Mouse (Mus musculus): ENCODE results near the gene Zfp119b.

Zfp119b gene

GRCm38 (mm10) chr17:55949400-55949799 lies at the start of gene Zfp119b:
Gene Zfp119b (minus strand): TSS chr17:55949500.
- in situ Hi-C loops (cut with MboI, MseI), result no loop called here

- in situ Hi-C loops (cut with MboI, MseI), result no loop called here
Observed at GRCm38 (mm10) chr17:55996007-55996406, 46.7 kb upstream of the Zfp119b start.

- in situ Hi-C loops (cut with MboI, MseI), result no loop called here
Observed at GRCm38 (mm10) chr17:55990278-55990898, 41.1 kb upstream of the Zfp119b start.

- in situ Hi-C loops (cut with MboI, MseI), result no loop called here
Observed at GRCm38 (mm10) chr17:55986030-55986961, 37.0 kb upstream of the Zfp119b start, which contains the start of gene Fsd1. Gene Fsd1 (plus strand): TSS chr17:55986509.

GRCm38 (mm10) chr17:55977301-55977700 lies 28.0 kb upstream of the Zfp119b start:
- in situ Hi-C loops (cut with MboI, MseI), result no loop called here

- in situ Hi-C loops (cut with MboI, MseI), result no loop called here
Observed at GRCm38 (mm10) chr17:55976255-55976862, 27.1 kb upstream of the Zfp119b start.

- in situ Hi-C loops (cut with MboI, MseI), result loop anchor here (25.0 kb wide), 1 partner anchor 259 kb away; the partner anchor contains the start of gene Pot1b
Observed at GRCm38 (mm10) chr17:55971453-55971852, 22.2 kb upstream of the Zfp119b start.

- in situ Hi-C loops (cut with MboI, MseI), result loop anchor here (5.0 to 25.0 kb wide), 2 partner anchors 47 to 258 kb away; partner anchors contain the start of gene Pot1b
Observed at GRCm38 (mm10) chr17:55969966-55970891, 20.9 kb upstream of the Zfp119b start, which contains the start of gene Shd. Gene Shd (plus strand): TSS chr17:55970467.

- in situ Hi-C loops (cut with MboI, MseI), result loop anchor here (5.0 to 25.0 kb wide), 2 partner anchors 48 to 257 kb away; partner anchors contain the start of gene Pot1b
Observed at GRCm38 (mm10) chr17:55969560-55969959, 20.3 kb upstream of the Zfp119b start.

GRCm38 (mm10) chr17:55968210-55968609 lies 18.9 kb upstream of the Zfp119b start:
- in situ Hi-C loops (cut with MboI, MseI), result loop anchor here (5.0 to 25.0 kb wide), 2 partner anchors 49 to 256 kb away; partner anchors contain the start of gene Pot1b

- in situ Hi-C loops (cut with MboI, MseI), result loop anchor here (5.0 to 25.0 kb wide), 2 partner anchors 50 to 255 kb away; partner anchors contain the start of gene Pot1b
Observed at GRCm38 (mm10) chr17:55967186-55967585, 17.9 kb upstream of the Zfp119b start.

GRCm38 (mm10) chr17:55964996-55965395 lies 15.7 kb upstream of the Zfp119b start:
- in situ Hi-C loops (cut with MboI, MseI), result loop anchor here (5.0 to 25.0 kb wide), 2 partner anchors 52 to 253 kb away; partner anchors contain the start of gene Pot1b

GRCm38 (mm10) chr17:55964496-55964895 lies 15.2 kb upstream of the Zfp119b start:
- in situ Hi-C loops (cut with MboI, MseI), result loop anchor here (25.0 kb wide), 1 partner anchor 252 kb away; the partner anchor contains the start of gene Pot1b

- in situ Hi-C loops (cut with MboI, MseI), result loop anchor here (25.0 kb wide), 1 partner anchor 251 kb away; the partner anchor contains the start of gene Pot1b
Observed at GRCm38 (mm10) chr17:55963171-55963570, 13.9 kb upstream of the Zfp119b start.

GRCm38 (mm10) chr17:55961631-55962030 lies 12.3 kb upstream of the Zfp119b start:
- in situ Hi-C loops (cut with MboI, MseI), result loop anchor here (25.0 kb wide), 1 partner anchor 249 kb away; the partner anchor contains the start of gene Pot1b

- in situ Hi-C loops (cut with MboI, MseI), result loop anchor here (25.0 kb wide), 1 partner anchor 248 kb away; the partner anchor contains the start of gene Pot1b
Observed at GRCm38 (mm10) chr17:55960791-55961190, 11.5 kb upstream of the Zfp119b start.

- in situ Hi-C loops (cut with MboI, MseI), result loop anchor here (25.0 kb wide), 1 partner anchor 248 kb away; the partner anchor contains the start of gene Pot1b
Observed at GRCm38 (mm10) chr17:55959946-55960740, 10.8 kb upstream of the Zfp119b start.

GRCm38 (mm10) chr17:55958918-55959728 lies 9.8 kb upstream of the Zfp119b start, which contains the start of gene Yju2:
Gene Yju2 (plus strand): TSS chr17:55959099.
- in situ Hi-C loops (cut with MboI, MseI), result loop anchor here (25.0 kb wide), 1 partner anchor 247 kb away; the partner anchor contains the start of gene Pot1b
